Mouse (Mus musculus) liver, adult 2 months (tissue): ENCODE measurements around the gene Unc5c. TPM values are rescaled to one million over a fixed set of nuclear protein-coding genes. Genes with fewer than 3 reads are reported as not detected.

ENCODE experiments used
- DNase-seq: peaks from one replicate; pipeline ENCODE4 v3.0.0-alpha.2; 2011; ENCODE audit warnings: low read depth, low spot score; ENCODE audit errors: extremely low read depth
- H3K27ac ChIP-seq: fragments of 200-500 bp; replicated peaks from 2 replicates; pipeline ENCODE4 v1.5.1; 2012; ENCODE audit warnings: low read depth, mild to moderate bottlenecking, control low read depth, inconsistent platforms, low read length; ENCODE audit not compliant: insufficient read depth
- H3K27me3 ChIP-seq: fragments of 200-500 bp; 2 replicates; pipeline ENCODE4 v1.6.1; 2012; ENCODE audit warnings: mild to moderate bottlenecking, moderate library complexity, low read length, inconsistent platforms; ENCODE audit not compliant: control insufficient read depth, insufficient read depth
- H3K36me3 ChIP-seq: fragments of 200-500 bp; 2 replicates; pipeline ENCODE4 v1.6.1; 2012; ENCODE audit warnings: low read length, inconsistent platforms; ENCODE audit not compliant: control insufficient read depth, insufficient read depth
- H3K4me1 ChIP-seq: fragments of 200-500 bp; 2 replicates; pipeline ENCODE4 v1.6.1; 2011; ENCODE audit warnings: low read length; ENCODE audit not compliant: control insufficient read depth, insufficient read depth
- H3K4me3 ChIP-seq: fragments of 200-500 bp; 2 replicates; pipeline ENCODE4 v1.5.1; 2011; ENCODE audit warnings: low read depth, mild to moderate bottlenecking, control low read depth, low read length, moderate library complexity; ENCODE audit not compliant: insufficient read depth
- H3K79me2 ChIP-seq: fragments of 200-500 bp; 2 replicates; pipeline ENCODE4 v1.6.1; 2012; ENCODE audit warnings: inconsistent platforms, mild to moderate bottlenecking, low read length, moderate library complexity; ENCODE audit not compliant: control insufficient read depth, insufficient read depth
- H3K9ac ChIP-seq: fragments of 200-500 bp; 2 replicates; pipeline ENCODE4 v1.6.1; 2012; ENCODE audit warnings: low read depth, mild to moderate bottlenecking, control low read depth, inconsistent platforms, low read length
- CTCF ChIP-seq: fragments of 200-500 bp; IDR thresholded peaks from 2 replicates; pipeline ENCODE4 v1.5.1; 2011; ENCODE audit warnings: low read depth, low read length, control low read depth
- POLR2A ChIP-seq: fragments of 200-500 bp; IDR thresholded peaks from 2 replicates; pipeline ENCODE4 v1.6.1; 2011; ENCODE audit warnings: low read length, control low read depth; ENCODE audit not compliant: insufficient read depth; ENCODE audit errors: extremely low read depth
- WGBS: fragments of 180-500 bp; shearing (Covaris S2); methylation state at CpG from one replicate; pipeline ENCODE4 v1.1.7; 2018; 5-methylcytosine and 5-hydroxymethylcytosine counted together
- polyA plus RNA-seq: library from polyadenylated mRNA; depleted of rRNA; stranded (reverse); fragments of >200 nt; gene quantifications from 2 replicates; pipeline ENCODE4 v1.2.3, GENCODE M21; 2012
- total RNA-seq: library from RNA; depleted of rRNA; stranded (reverse); fragments of >200 nt; gene quantifications from 2 replicates; pipeline ENCODE4 v1.2.3, GENCODE M21; 2014

The Unc5c gene
- total and polyA plus RNA-seq, 2 experiments, result not detected

GRCm38 (mm10) chr3:141549661-141550060 is 84.6 kb downstream of the Unc5c start:
- no peak for DNase-seq
- H3K79me2 ChIP-seq, result no peaks in the 10 kb centered on the region
- H3K4me3 ChIP-seq, result no peak overlapping the region
- WGBS, result 40% methylated on average over 3 of the region's 3 CpGs
- H3K9ac ChIP-seq, result no peak overlapping the region
- H3K4me1 ChIP-seq, result no peaks in the 10 kb centered on the region
- no peaks in the 10 kb centered on the region; the same call in 1 of the 2 replicates for H3K27me3 ChIP-seq
- no peaks in the 10 kb centered on the region for H3K36me3 ChIP-seq
- TF ChIP-seq CTCF, result no peak
- TF ChIP-seq POLR2A, result no peak
- no peak overlapping the region for H3K27ac ChIP-seq

GRCm38 (mm10) chr3:141552960-141553359 is 87.9 kb downstream of the Unc5c start:
- H3K79me2 ChIP-seq, result no peaks in the 10 kb centered on the region
- no peak overlapping the region for H3K27ac ChIP-seq
- TF ChIP-seq CTCF (no peak), POLR2A (no peak)
- no peak overlapping the region for H3K9ac ChIP-seq
- WGBS, result 69% methylated on average over 1 of the region's 1 CpGs
- no peaks in the 10 kb centered on the region for H3K4me1 ChIP-seq
- no peak for DNase-seq
- no peak overlapping the region for H3K4me3 ChIP-seq
- H3K27me3 ChIP-seq, result no peaks in the 10 kb centered on the region
- H3K36me3 ChIP-seq, result no peaks in the 10 kb centered on the region

- Histone ChIP-seq H3K4me1 (no peaks in the 10 kb centered on the region), H3K27ac (no peak overlapping the region), H3K27me3 (no peaks in the 10 kb centered on the region), H3K4me3 (no peak overlapping the region), H3K36me3 (no peaks in the 10 kb centered on the region), H3K79me2 (no peaks in the 10 kb centered on the region), H3K9ac (no peak overlapping the region)
- DNase-seq, result no peak
- TF ChIP-seq POLR2A (no peak), CTCF (no peak)
- WGBS, result 79% methylated on average over 5 of the region's 5 CpGs
These were observed 92.1 kb downstream of the Unc5c start for GRCm38 (mm10) chr3:141557072-141557471.

DNA sequence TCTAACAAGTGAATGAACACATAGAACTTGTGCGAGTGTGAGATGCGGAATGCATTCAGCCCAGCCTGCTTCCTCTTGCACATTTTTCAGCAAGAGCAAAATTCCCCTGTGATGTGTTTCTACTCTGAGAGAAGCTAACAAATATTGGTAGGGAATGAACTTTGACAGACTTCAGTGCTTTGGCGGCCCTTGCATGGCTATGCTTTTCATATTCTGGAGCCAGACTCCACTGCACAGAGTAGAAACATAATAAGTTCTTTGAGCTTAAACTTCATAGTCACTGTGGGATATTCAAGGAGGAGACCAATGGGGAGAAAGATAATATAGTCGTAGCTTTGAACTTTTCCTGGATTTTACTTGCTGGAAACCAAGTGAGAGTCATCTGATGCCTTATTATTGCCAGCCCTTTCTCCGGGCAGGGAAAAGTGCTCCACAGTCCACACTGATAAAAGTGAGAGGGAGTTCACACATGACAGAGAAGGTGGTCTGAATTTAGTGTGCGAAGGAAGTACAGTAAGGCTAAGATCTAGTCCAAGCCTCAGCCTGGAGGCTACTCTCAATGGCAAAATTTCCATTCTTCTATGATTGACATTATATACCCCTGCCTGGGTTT is 110.2 kb downstream of the Unc5c start:
- WGBS, result 77% methylated on average over 6 of the region's 6 CpGs
- Histone ChIP-seq H3K79me2 (no peaks in the 10 kb centered on the region), H3K4me1 (no peaks in the 10 kb centered on the region)

DNA sequence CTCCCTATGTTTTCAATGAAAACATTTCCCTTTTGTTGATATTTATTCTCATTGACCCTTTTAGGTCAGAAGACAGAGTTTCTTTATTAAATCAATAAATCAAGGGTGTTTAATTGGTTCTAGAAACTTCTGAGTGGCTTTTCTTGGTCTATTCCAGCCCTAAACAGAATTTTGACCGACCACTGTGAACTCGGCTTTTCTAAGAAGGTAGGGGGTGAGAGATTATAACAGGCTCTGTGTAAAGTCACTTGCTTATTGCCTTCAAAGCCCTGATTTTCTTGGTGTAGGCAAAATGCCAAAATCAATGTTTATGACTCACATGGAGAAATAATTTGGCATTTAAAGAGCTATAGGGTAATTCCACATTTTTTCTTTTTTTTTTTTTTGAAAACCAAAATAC is 112.4 kb downstream of the Unc5c start:
- Histone ChIP-seq H3K36me3 (no peaks in the 10 kb centered on the region), H3K79me2 (no peaks in the 10 kb centered on the region), H3K4me3 (no peak overlapping the region), H3K27me3 (no peaks in the 10 kb centered on the region), H3K27ac (no peak overlapping the region), H3K4me1 (no peaks in the 10 kb centered on the region), H3K9ac (no peak overlapping the region)
- no peak for DNase-seq
- TF ChIP-seq CTCF (no peak), POLR2A (no peak)
- 67% methylated on average over 2 of the region's 2 CpGs for WGBS

More for the DNA sequence above, 110.2 kb downstream of the Unc5c start:
- Histone ChIP-seq H3K27me3 (no peaks in the 10 kb centered on the region), H3K27ac (no peak overlapping the region), H3K4me3 (no peak overlapping the region), H3K9ac (no peak overlapping the region), H3K36me3 (no peaks in the 10 kb centered on the region)
- TF ChIP-seq POLR2A, result no peak
- no peak for TF ChIP-seq CTCF
- no peak for DNase-seq

GRCm38 (mm10) chr3:141581190-141581891 is 116.3 kb downstream of the Unc5c start:
- TF ChIP-seq POLR2A (no peak), CTCF (no peak)
- Histone ChIP-seq H3K79me2 (no peaks in the 10 kb centered on the region), H3K27me3 (no peaks in the 10 kb centered on the region), H3K27ac (no peak overlapping the region), H3K36me3 (no peaks in the 10 kb centered on the region), H3K4me3 (no peak overlapping the region), H3K9ac (no peak overlapping the region), H3K4me1 (no peaks in the 10 kb centered on the region)
- no peak for DNase-seq
